Mouse (Mus musculus) kidney, postnatal 0 days (tissue): ENCODE measurements around the gene Ap1m1. TPM values are rescaled to one million over a fixed set of nuclear protein-coding genes. Genes with fewer than 3 reads are reported as not detected.

ENCODE experiments used
- ATAC-seq: fragments of 200-750 bp; cut with Nextera tagmentation; replicated peaks from 2 replicates; pipeline ENCODE4 v1.8.0; 2017; ENCODE audit warnings: low read depth, moderate number of reproducible peaks, moderate TSS enrichment, moderate library complexity; ENCODE audit not compliant: low FRiP score
- DNase-seq: peaks from one replicate; pipeline ENCODE4 v3.0.0-alpha.2; 2016; ENCODE audit warnings: low spot score
- H3K27ac ChIP-seq: fragments of 300-500 bp; sonication (generic); 2 replicates; pipeline ENCODE4 v1.5.1; 2014; ENCODE audit warnings: mild to moderate bottlenecking
- H3K27me3 ChIP-seq: fragments of 300-500 bp; sonication (generic); 2 replicates; pipeline ENCODE4 v1.6.1; 2014; ENCODE audit warnings: low read length, mixed read lengths; ENCODE audit not compliant: insufficient read depth
- H3K36me3 ChIP-seq: fragments of 300-500 bp; sonication (generic); 2 replicates; pipeline ENCODE4 v1.6.1; 2014; ENCODE audit warnings: low read length, mixed read lengths; ENCODE audit not compliant: insufficient read depth
- H3K4me1 ChIP-seq: fragments of 300-500 bp; sonication (generic); replicated peaks from 2 replicates; pipeline ENCODE4 v1.6.1; 2014; ENCODE audit warnings: antibody characterized with exemption, low read length, mixed read lengths; ENCODE audit not compliant: insufficient read depth
- H3K4me2 ChIP-seq: fragments of 300-500 bp; sonication (generic); 2 replicates; pipeline ENCODE4 v1.6.1; 2014; ENCODE audit warnings: mild to moderate bottlenecking, low read length, moderate library complexity, mixed read lengths
- H3K4me3 ChIP-seq: fragments of 300-500 bp; sonication (generic); replicated peaks from 2 replicates; pipeline ENCODE4 v1.5.1; 2014; ENCODE audit warnings: low read depth, low read length
- H3K9ac ChIP-seq: fragments of 300-500 bp; sonication (generic); 2 replicates; pipeline ENCODE4 v1.6.1; 2014; ENCODE audit warnings: low read depth, low read length
- H3K9me3 ChIP-seq: fragments of 300-500 bp; sonication (generic); replicated peaks from 2 replicates; pipeline ENCODE4 v1.6.1; 2016; ENCODE audit warnings: low read length, inconsistent platforms, mixed read lengths
- CTCF ChIP-seq: IDR thresholded peaks from 2 replicates; pipeline ENCODE4 v1.5.1; 2016; ENCODE audit warnings: antibody characterized with exemption, low read depth, mild to moderate bottlenecking, moderate library complexity
- WGBS: fragments of 180-500 bp; shearing (Covaris S2); extraction: QIAGEN DNeasy Blood & Tissue Kit; methylation state at CpG from one replicate; pipeline ENCODE4 v1.1.7; 2014; 5-methylcytosine and 5-hydroxymethylcytosine counted together
- polyA plus RNA-seq: library from polyadenylated mRNA; unstranded; fragments of >200 nt; fragmentation: Nextera tagmentation; extraction: Ambion mirVana; gene quantifications from 2 replicates; pipeline ENCODE4 v1.2.1, GENCODE M21; 2015

The Ap1m1 gene
- polyA plus RNA-seq, 1 experiment from 2014 or later = 93.0 TPM

DNA sequence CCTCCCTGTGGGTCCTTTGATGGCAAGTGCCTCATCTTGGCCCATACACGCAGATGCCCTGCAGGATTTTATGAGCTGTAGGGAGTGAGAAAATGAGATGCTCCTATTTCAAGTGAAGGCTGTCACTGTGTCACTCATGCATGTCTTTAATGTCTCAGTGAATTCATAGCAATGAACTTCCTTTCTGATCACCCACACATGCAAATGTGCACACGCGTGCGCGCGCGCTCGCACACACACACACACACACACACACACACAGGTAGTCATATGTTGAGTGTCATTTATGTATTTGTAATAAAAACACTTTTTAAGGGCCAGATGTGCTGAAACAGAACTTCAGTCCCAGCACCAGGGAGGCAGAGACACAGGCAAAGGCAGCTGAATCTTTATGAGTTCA lies 27.3 kb downstream of the Ap1m1 start:
- DNase-seq (no peak), ATAC-seq (no peak)

GRCm38 (mm10) chr8:72268356-72268755 lies 28.5 kb downstream of the Ap1m1 start:
- H3K9ac ChIP-seq = no peak overlapping the region
- peak; percentile 44; the same call in 1 of the 2 replicates for ATAC-seq
- DNase-seq = peak; percentile 68
- H3K4me3 ChIP-seq = no peak overlapping the region
- H3K4me1 ChIP-seq = no peaks in the 10 kb centered on the region
- TF ChIP-seq CTCF = no peak
- no peaks in the 10 kb centered on the region for H3K36me3 ChIP-seq
- WGBS = 77% methylated on average over 15 of the region's 15 CpGs
- no peaks in the 10 kb centered on the region for H3K27me3 ChIP-seq
- H3K4me2 ChIP-seq = no peak overlapping the region
- peak overlapping the region; percentile 80 for H3K27ac ChIP-seq
- H3K9me3 ChIP-seq = no peaks in the 10 kb centered on the region

More for the DNA sequence above, 27.3 kb downstream of the Ap1m1 start:
- 91% methylated on average over 8 of the region's 8 CpGs for WGBS
- Histone ChIP-seq H3K9ac (no peak overlapping the region), H3K27me3 (no peaks in the 10 kb centered on the region), H3K27ac (no peak overlapping the region), H3K9me3 (no peaks in the 10 kb centered on the region), H3K4me1 (no peaks in the 10 kb centered on the region), H3K4me2 (no peak overlapping the region), H3K36me3 (no peaks in the 10 kb centered on the region), H3K4me3 (no peak overlapping the region)
- TF ChIP-seq CTCF = no peak

- Histone ChIP-seq H3K4me3 (no peak overlapping the region), H3K9me3 (no peaks in the 10 kb centered on the region), H3K4me2 (no peak overlapping the region), H3K27me3 (no peaks in the 10 kb centered on the region), H3K9ac (no peak overlapping the region), H3K36me3 (no peaks in the 10 kb centered on the region), H3K4me1 (no peaks in the 10 kb centered on the region), H3K27ac (no peak overlapping the region)
- no peak for DNase-seq
- no peak for TF ChIP-seq CTCF
- WGBS = 85% methylated on average over 12 of the region's 12 CpGs
- ATAC-seq = no peak
Observed at GRCm38 (mm10) chr8:72270606-72271005, 30.8 kb downstream of the Ap1m1 start.

- TF ChIP-seq CTCF = no peak
- H3K9ac ChIP-seq = no peak overlapping the region
- H3K9me3 ChIP-seq = no peaks in the 10 kb centered on the region
- H3K4me2 ChIP-seq = no peak overlapping the region
- 71% methylated on average over 11 of the region's 11 CpGs for WGBS
- H3K36me3 ChIP-seq = no peaks in the 10 kb centered on the region
- ATAC-seq (no peak), DNase-seq (no peak)
- H3K27ac ChIP-seq = no peak overlapping the region
- H3K4me3 ChIP-seq = no peak overlapping the region
- H3K27me3 ChIP-seq = no peaks in the 10 kb centered on the region
- H3K4me1 ChIP-seq = no peaks in the 10 kb centered on the region
Observed at GRCm38 (mm10) chr8:72271051-72271660, 31.3 kb downstream of the Ap1m1 start.

- ATAC-seq (no peak), DNase-seq (peak; percentile 18)
- 38% methylated on average over 3 of the region's 3 CpGs for WGBS
- Histone ChIP-seq H3K9ac (no peak overlapping the region), H3K36me3 (no peaks in the 10 kb centered on the region), H3K4me1 (no peaks in the 10 kb centered on the region), H3K27ac (no peak overlapping the region), H3K27me3 (no peaks in the 10 kb centered on the region), H3K4me3 (no peak overlapping the region), H3K9me3 (no peaks in the 10 kb centered on the region), H3K4me2 (no peak overlapping the region)
- TF ChIP-seq CTCF = no peak
Observed at GRCm38 (mm10) chr8:72271691-72272090, 31.9 kb downstream of the Ap1m1 start.

- ATAC-seq (no peak), DNase-seq (peak; percentile 65)
- H3K4me2 ChIP-seq = no peak overlapping the region
- 18% methylated on average over 3 of the region's 3 CpGs for WGBS
- no peaks in the 10 kb centered on the region for H3K36me3 ChIP-seq
- H3K27ac ChIP-seq = no peak overlapping the region
- H3K27me3 ChIP-seq = no peaks in the 10 kb centered on the region
- no peaks in the 10 kb centered on the region for H3K9me3 ChIP-seq
- no peak overlapping the region for H3K9ac ChIP-seq
- H3K4me1 ChIP-seq = no peaks in the 10 kb centered on the region
- TF ChIP-seq CTCF = peak; percentile 75
- no peak overlapping the region for H3K4me3 ChIP-seq
Observed at GRCm38 (mm10) chr8:72272361-72272760, 32.5 kb downstream of the Ap1m1 start.

GRCm38 (mm10) chr8:72273111-72273770 lies 33.4 kb downstream of the Ap1m1 start:
- Histone ChIP-seq H3K4me1 (no peaks in the 10 kb centered on the region), H3K9ac (no peak overlapping the region), H3K27ac (no peak overlapping the region), H3K4me2 (no peak overlapping the region), H3K36me3 (no peaks in the 10 kb centered on the region), H3K27me3 (no peaks in the 10 kb centered on the region), H3K9me3 (no peaks in the 10 kb centered on the region), H3K4me3 (no peak overlapping the region)
- no peak for TF ChIP-seq CTCF
- WGBS = 80% methylated on average over 1 of the region's 1 CpGs
- no peak for ATAC-seq
- no peak for DNase-seq
